Mouse (Mus musculus) forelimb bud, embryonic 11.5 days (tissue): ENCODE measurements at regions not wholly inside any gene's neighbourhood (a gene's known extent, or its start where the extent isn't known, plus 50 kb on each side); places are given as distances from the start of the nearest gene placed in this dataset.
A peak's percentile ranks its signal among the peaks of the same experiment; 100 is the strongest.
"Not testable (repeated sequence)": the region's sequence is repeated elsewhere in the genome, so short reads cannot be mapped to it uniquely, and the experiment has no call there.

Source experiments
- DNase-seq: peaks from one replicate; pipeline ENCODE4 v3.0.0-alpha.2; 2012; ENCODE audit warnings: low read depth, low spot score

DNA sequence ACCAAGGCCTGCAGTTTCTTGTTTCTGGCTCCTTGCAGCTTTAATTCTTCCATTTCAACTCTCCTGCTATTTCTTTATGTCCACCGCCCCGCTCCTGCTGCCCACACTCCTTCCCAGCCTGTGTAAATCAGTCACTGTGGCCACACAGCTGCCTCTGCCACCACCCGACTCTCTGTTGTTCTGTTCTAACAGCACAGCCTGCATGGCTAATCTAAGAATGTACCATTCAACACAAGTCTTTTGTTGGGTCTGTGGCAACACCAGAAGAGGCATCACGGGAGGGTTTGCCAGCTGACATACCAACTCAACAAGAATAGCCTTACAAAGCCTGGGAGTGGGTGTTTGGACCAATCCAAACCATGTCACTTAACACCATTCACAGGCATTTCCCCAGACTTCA is 264.9 kb upstream of the Pum3 start:
- no peak for DNase-seq

DNA sequence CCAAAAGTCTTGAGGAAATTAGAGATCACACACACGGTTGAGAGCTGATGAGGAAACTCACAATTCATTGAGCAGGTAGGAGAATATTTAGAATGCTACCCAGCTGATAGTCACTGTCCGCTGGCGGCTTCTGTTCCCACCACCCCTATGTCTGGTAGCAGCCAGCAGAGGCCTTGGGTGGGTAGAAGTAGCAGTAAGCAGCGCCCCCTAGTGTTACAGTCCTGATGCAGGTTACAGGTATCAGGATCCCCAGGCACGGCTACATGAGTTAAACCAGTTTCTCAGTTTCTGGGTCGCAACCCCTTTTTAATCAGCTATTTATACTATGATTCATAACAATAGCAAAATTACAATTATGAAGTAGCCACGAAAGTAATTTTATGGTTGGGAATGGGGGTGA is 264.1 kb upstream of the Pum3 start:
- no peak for DNase-seq

DNA sequence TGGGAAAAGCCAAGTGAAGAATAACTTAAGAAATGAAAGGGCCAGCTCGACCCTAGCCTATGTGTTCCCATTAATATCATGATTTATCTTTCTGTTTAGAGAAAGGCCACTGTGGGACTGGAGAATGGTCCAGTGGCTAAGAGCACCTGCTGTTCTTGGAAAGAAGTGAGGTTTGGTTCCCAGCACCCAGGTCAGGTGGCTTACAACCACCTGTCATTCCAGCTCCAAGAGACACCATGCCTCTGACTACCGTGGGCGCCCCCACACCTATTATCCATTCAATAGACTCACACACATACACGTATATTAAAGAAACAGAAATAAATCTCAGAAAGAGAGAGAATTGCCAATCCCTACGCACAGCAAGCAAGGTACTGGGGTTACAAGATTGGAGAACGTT is 263.3 kb upstream of the Pum3 start:
- DNase-seq: no peak

DNA sequence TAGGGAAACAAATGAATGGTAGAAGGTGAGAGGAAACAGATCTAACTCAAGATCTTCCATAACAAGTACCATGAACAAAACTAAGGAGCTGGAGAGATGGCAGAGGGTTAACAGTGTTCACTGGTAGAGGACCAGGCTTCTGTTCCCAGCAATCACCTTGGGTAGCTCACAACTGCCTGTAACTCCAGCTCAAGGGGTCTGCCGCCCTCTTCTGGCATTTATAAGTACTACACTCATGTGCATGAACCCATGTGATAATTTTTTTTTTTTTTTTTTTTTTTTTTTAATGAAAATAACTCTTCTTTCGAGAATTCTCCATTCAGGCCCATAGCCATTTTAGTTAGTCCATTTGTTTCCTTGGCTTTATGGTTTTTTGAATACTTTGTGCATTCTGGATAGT is 253.8 kb upstream of the Pum3 start:
- DNase-seq: no peak

DNA sequence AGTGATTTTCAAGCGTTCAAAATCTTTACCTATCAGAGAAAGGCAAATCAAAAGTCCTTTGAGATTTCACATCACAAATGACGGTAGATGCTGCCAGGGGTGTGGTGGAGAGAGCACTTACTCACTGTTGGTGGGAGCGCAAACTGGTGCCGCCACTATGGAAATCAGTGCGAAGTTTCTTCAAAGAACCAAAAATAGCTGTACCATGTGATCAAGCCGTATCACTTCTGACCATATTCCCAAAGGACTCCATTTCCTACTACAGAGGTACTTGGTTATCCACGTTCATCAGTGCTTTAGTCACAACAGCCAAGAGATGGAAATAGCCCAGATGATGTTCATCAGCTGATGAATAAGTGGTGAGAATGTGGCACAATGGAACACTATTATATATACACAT is 249.8 kb upstream of the Pum3 start:
- no peak for DNase-seq

DNA sequence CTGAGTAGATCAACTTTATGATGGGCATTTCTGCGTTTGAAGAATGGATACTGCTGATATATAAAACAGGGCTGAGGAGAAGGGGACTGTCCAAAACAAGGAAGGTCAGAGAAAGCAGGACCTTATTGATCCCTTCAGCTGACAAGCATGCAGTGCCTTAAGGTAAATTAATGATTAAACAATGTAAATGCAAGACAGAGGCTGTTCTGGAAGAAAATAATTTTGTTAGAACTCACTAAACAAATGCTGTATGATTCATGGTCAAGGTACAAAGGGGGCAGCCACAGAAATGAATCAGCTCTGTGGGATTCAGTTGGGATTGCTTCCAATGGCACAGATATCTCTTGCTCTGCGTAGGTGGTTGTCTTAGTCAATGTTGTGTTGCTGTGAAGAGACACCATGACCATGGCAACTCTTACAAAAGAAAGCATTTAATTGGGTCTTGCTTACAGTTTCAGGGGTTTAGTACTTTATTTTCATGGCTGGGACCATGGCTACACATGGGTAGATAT is 243.1 kb upstream of the Pum3 start:
- DNase-seq: no peak

DNA sequence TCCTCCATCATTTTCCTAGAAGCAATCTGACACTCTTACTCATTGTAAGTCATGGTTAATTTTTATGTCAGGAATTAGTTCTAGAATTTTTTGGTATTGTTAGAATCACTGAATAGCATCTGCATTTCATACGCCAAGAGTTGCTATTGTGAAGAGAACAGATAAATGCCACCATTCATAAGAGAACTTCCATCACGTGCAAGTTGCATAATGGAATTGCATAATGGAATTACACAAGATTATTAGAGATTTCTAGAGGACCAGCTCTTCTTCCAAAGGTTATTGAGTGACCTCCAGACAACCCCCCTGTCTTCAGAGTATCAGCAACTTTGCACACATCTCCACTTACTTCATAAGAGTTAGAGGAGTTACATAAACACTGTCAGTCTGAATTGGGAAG is 233.7 kb upstream of the Pum3 start:
- DNase-seq: no peak

DNA sequence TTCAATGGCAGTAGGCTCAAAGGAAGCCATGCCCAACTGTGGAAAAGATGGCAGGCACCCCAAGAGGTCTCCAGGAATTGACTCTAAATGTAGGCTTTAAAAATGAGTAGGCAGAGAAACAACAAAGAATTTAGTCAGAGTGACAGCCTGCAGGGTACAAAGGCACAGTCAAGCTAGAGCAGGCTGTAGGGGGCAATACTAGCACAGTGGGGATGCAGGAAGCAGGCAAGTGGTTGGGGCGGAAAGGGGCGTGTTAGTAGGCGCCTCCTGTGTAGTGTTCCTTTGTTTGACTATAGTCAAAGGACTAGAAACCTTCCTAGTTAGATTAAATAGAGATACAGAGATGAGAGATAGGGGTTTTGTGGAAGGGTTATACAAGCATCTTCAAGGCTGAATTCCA is 211.4 kb upstream of the Pum3 start:
- DNase-seq: no peak

DNA sequence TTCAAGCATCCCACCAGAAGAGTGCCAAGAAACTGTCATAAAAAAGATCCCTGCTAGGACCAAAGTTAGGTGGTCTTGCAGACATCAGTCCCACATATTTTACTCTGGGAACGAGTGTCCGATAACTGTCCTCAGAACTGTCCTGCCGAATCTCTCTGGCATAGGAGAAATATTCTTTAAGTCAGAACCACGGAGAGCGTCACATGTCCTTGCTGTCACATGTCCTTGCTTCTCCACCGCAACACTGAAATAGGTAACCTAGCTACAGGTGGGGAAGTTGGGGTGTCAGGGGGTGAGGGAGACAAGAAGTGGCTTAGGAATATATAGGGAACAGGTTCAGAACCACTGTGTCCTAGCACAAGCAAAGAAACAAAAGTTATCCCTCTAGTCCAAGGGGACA is 203.5 kb upstream of the Pum3 start:
- peak; percentile 13 for DNase-seq

DNA sequence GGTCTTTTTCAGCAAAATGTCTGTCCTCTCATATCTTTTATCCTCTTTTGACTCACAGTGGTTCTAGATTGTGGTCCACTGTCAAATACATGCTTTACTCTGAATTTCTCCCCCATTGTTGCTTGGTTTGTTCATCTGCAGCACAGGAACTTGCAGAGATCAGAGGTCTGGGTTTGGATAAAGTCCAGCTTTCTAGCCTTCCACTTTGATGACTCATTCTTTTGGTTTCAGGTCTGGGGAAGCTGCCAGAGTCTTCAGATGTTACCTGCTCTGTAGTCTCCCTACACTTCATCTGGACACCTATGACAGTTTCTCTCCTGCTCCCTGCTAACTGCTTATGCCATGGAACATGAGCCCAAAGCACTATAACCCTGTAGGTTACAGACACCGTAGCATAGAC is 198.0 kb upstream of the Pum3 start:
- no peak for DNase-seq

DNA sequence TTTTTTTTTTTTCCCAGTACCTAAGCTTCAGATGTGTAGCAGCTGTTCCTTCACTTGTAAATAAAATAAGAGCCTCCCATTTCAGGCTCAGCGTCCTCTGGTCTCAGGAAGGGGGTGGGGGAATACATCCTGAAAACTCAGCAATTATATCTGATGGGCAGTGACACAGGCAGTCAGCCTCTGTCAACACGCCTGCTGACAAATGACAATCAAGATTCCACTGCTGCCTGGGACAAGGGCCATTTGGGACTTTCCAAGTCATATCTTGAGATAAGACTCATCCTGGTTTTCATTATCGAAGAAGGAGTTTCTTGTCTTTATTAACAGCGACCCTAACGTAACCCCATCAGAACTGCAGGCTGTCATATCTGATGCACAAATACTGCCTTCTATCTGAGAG is 187.9 kb upstream of the Pum3 start:
- no peak for DNase-seq

DNA sequence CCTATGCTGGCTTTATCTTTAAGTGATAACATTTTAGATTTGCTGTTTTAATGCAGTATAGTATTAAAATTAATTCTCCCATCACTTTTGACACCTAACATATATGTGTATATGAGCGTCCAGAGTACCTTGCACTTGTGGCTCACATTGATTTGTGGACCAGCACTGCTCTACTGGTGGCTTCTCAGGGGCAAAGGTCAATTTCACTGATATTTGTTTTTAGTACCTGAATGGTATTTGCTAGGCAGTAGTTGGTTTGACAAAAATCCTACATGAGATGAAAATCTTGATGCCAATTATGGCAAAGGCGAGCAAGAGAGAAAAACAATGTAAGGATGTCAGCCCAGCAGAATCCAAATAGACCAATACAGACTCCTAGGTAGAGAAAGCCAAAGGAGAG is 177.3 kb upstream of the Pum3 start:
- DNase-seq: no peak

DNA sequence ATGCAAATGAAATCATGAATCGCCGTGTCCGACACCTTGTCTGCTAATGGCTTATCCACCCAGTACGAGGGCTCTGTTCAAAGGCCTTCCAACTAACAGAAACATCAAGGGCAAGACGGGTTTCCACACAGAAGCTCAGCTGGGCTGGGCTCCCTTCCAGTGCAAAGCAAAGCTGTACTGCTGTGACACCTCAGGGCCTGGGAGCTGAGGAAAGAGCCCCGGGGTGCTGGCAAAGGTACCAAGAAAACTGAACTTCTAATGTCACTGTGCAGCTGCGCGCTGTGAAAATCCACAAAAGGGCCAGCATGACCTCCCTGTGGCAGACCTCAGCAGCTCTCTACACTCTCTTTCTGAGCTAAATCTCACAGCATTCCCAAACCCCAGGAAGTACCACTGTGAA is 173.7 kb upstream of the Pum3 start:
- DNase-seq: no peak

DNA sequence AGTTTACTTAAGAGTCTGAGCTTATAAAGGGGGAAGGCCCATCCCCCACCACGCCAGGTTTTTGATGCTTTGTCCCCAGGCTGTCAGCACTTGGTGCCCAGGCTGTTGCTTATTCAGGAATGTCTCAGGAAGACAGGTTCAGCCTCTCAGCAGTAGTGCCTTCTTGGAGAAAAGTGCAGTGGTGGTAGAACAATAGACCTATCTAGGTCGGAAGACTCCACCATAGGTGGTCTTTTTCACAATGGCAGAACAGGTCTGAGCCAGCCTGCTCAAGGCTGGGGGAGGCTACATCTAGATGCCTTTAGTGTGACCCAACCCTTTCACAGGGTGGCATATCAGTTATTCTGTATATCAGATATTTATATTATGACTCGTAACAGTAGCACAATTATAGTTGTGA is 171.9 kb upstream of the Pum3 start:
- no peak for DNase-seq

DNA sequence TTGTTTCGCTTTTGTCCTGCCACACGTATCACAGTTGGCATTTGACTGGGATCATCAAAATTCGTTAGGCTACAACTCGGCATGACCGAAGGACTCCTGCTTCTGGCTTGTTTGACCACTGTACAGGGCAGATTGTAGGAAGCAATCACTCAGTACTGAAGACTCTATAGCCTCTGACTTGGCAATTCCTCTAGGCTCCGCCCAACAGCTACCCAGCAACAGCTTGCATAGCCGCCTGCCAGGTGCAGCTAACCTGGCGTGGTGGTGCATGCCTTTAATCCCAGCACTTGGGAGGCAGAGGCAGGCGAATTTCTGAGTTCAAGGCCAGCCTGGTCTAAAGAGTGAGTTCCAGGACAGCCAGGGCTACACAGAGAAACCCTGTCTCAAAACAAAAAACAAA is 170.8 kb upstream of the Pum3 start:
- DNase-seq: not testable (repeated sequence)

DNA sequence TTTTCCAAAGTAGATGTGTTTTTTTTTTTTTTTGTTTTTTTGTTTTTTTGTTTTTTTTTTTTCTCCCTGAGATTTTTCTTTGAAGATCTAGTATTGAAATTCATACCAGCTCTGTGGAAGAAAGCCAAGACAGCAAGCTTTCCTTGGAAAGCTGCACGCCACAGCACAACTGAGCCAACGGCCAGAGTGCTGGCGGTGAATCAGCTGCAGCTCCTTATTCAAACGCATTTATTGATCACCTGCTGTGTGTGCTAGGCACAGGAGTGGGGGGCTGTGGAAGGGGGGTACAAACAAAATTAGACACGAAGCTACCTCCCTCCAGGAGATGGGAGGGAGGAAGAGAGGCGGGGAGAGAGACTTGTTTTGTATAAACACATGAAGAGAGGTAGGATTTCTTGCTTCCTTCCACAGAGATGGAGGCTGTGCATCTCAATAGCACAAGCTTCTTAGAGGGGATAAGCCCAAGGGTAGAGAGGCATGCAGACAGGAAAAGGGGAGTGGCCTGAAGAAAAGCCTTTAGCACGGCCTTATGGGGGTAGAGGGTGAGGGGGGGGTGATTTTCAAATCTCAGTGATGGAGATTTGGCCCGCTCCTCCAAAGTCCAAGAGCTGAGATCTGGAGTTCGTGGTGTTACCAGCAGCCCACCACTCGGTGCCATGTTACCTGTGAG is 170.1 kb upstream of the Pum3 start:
- no peak for DNase-seq

DNA sequence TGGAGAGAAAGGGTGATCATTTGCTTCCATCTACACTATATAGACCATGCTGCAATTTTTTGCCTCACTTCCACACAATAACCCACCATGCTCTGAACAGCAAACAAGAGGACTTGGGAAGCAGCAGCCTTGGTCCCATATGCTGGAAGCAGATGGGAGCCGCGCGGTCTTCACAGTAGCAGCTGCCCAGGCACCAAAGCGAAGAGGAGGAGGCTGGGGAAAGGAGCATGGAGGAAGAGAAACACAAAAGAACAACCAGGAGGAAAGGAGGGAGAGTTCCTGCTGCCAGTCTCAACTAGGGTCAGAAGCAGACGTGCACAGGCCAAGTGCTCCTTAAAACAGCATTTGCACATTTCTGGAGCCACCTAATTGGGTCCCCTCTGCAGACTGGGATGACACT is 168.7 kb upstream of the Pum3 start:
- DNase-seq: no peak

DNA sequence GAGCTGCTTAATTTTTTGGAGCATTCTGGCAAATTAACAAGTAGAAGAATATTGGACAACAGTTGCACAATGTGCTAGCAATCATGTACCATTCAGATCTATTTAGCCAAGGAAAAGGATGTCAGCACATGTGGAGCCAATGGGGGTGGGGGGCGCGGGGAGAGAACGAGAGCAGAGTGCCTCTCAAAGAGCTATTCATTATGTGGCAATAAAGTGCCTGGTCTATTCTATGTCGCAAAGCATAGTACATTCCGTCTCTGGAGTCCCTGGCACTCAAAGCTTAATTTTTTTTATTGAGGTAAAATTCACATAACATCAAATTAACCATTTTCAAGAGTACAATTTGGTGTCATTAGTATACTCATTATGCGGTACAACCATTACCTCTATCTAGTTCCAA is 155.9 kb upstream of the Pum3 start:
- no peak for DNase-seq

DNA sequence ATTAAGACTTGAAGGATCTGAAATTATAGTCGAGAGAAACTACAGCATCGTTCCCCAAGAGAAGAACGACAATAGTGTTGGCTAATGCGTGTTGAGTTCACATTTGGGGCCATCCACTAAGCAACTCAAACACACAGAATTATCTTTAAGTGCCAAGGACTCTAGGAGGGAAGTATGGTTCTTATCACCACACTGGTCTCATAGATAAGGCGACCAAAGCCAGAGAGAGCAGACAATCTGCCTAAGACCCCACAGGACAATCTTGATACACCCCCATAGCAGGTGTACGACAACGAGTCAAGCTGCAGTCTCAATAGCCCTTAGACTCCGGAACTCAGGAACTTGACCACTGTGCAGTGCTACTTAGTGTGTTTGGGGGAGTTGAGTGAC is 152.5 kb upstream of the Pum3 start:
- no peak for DNase-seq

DNA sequence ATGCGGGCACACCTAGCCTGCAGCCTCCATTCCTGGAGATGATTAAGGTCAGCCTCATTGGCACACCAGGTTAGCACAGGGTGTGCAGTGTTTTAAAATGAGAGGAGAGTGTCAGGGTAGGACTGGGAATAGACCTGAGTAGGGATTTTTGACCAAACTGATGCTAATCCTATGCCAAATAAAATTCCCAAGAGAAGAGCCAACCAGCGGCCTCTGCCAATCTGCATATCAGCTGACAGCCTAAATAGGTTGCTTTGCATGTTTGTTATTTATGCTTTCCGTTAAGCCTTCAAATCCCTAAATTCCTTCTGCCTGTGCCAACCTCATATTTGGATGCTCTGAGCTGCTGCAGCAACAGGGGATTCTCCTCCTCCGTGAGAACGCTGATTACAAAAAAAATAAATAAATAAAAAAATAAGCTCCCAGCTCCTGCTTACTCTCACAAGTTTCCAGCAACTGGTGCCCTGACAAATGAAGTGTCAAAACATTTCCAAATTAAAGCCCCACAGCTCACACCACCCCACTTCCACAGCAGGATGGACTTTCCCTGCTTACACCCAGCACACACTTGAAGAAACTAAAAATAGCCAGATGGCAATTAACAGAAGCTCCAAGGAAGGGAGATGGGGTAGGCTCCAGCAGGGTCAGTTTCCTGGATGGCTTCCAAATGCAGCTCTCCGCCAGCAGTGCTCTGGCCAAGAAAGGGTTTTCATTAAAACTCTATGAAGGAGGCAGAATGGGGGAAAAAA is 151.9 kb upstream of the Pum3 start:
- no peak for DNase-seq

DNA sequence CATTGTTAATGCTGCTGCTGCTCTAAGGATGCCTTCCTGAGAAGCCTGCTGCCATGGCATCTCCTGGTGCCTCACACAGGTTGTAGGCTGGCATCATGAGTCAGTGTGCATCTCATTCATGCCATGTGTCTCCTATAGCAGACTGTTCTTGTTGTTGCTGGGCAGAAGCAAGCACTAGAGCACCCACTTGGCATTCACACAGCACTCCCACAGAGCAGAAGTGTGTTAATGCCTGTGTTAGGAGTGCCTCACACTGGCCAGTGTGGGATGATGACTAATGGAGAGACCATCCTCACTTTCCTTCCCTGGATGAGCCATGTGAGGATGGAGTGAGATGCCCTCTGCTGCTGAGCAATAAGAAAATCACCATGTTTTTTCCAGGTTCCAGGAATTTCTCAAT is 146.9 kb upstream of the Pum3 start:
- DNase-seq: no peak

DNA sequence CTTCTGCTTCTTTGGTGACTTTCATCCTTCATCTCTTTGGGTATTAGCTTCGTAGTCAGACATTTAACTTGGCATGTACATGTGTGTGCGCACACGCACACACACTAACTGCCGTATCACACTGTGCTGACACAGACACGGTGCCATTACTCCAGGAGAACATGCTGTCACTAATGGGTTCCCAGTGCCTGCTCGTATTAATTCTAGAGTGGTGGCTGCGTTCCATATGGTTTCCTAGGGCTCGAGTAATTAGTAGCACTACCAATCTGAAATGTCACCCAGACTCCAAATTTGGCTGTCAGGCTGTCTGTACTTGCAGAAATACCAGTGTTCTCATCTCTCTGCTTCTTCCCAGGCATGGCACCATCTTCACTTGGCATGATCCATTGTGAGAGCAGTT is 137.3 kb upstream of the Pum3 start:
- no peak for DNase-seq

DNA sequence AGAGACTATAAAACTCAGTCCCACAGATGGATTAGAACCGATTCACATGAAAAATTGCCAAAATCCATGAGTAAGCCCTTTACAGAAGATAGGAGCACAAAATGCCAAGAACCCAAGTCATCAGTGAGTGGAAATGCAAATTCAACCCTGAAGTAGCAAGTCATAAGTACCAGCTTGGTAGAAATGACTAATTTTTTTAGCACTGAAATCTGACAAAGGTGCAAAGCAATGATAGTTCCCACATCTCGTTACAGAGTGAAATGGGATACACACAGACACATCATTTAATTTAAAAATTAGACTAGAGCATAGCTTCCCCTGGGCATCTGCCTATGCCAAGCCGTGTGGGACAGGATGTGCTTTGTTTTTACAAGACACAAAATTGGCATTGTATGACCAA is 136.4 kb upstream of the Pum3 start:
- no peak for DNase-seq

DNA sequence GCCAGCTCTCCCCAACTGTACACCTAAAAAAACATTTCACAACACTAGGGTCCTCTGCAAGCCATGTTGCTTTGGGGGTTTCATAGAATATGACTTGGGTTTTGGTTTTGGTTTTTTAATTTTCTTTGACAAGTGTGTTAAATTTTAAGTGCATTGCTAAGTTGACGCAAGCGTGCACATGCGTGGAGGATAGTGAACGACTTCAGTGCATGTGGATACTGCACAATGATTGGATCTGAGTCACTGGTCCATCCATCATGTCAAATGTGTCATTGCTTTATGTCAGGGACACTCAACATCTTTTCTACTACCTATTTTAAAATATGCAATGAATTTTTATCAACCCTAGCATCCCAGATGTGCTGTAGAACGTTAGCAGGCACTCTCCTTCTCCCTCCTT is 134.5 kb upstream of the Pum3 start:
- DNase-seq: peak; percentile 9
